Mouse (Mus musculus) small intestine, adult 2 months (tissue): ENCODE measurements around the gene Gabrr1.

Experiments used
- CTCF ChIP-seq: fragments of 200-500 bp; IDR thresholded peaks from 2 replicates; pipeline ENCODE4 v1.5.1; 2012; ENCODE audit warnings: low read depth, mild to moderate bottlenecking, control low read depth, inconsistent platforms, low read length, moderate library complexity, mixed read lengths; ENCODE audit not compliant: insufficient replicate concordance, insufficient read length; ENCODE audit errors: extremely low read depth
- POLR2A ChIP-seq: fragments of 200-500 bp; IDR thresholded peaks from 2 replicates; pipeline ENCODE4 v1.6.1; 2012; ENCODE audit warnings: low read depth, mild to moderate bottlenecking, control low read depth, inconsistent platforms, low read length, moderate library complexity

GRCm38 (mm10) chr4:33132221-33132620, at the start of gene Gabrr1:
- no peak for TF ChIP-seq POLR2A
- TF ChIP-seq CTCF = no peak
